Mouse (Mus musculus) left cerebral cortex, postnatal 14 days (tissue): ENCODE data around the gene Zfhx3. TPM values are rescaled to one million over a fixed set of nuclear protein-coding genes. Genes with fewer than 3 reads are reported as not detected.
A peak's percentile ranks its signal among the peaks of the same experiment; 100 is the strongest.

ENCODE experiments used
- DNase-seq, 2 experiments: peaks; one replicate each; pipeline ENCODE4 v3.0.0; 2021 to 2022; ENCODE audit warnings: low spot score in 2 of 2, mixed read lengths in 1 of 2
- intact Hi-C: fragments of 180-260 bp; cut with DNase I; formaldehyde crosslinking; loops from one replicate; pipeline ENCODE4 v1.15.1; 2025
- total RNA-seq, 2 experiments: library from RNA; stranded (reverse); gene quantifications; 2 replicates each; pipeline ENCODE4 v1.2.3; 2021

Zfhx3 gene
- total RNA-seq, 2 experiments from 2014 or later: 4.1 to 4.2 TPM

GRCm38 (mm10) chr8:108714636-108715415 is 772.4 kb downstream of the Zfhx3 start:
- intact Hi-C loops: loop anchor here (5.0 kb wide), 1 partner anchor 197 kb away; no protein-coding TSS in a partner anchor
- peak; percentile 32 to 36 for DNase-seq

- no peak for DNase-seq
- intact Hi-C loops: loop anchor here (5.0 kb wide), 1 partner anchor 197 kb away; no protein-coding TSS in a partner anchor
These were observed 773.0 kb downstream of the Zfhx3 start for GRCm38 (mm10) chr8:108715416-108715948.

GRCm38 (mm10) chr8:108716291-108716811 is 773.9 kb downstream of the Zfhx3 start:
- no peak for DNase-seq
- intact Hi-C loops: loop anchor here (5.0 kb wide), 1 partner anchor 196 kb away; no protein-coding TSS in a partner anchor

- no peak for DNase-seq
- intact Hi-C loops: loop anchor here (5.0 kb wide), 1 partner anchor 195 kb away; no protein-coding TSS in a partner anchor
These were observed 775.1 kb downstream of the Zfhx3 start for GRCm38 (mm10) chr8:108717545-108717944.

- no peak for DNase-seq
- intact Hi-C loops: loop anchor here (5.0 kb wide), 1 partner anchor 194 kb away; no protein-coding TSS in a partner anchor
These were observed 775.6 kb downstream of the Zfhx3 start for GRCm38 (mm10) chr8:108718031-108718430.

- intact Hi-C loops: no loop called here
- DNase-seq: no peak
These were observed 778.4 kb downstream of the Zfhx3 start for GRCm38 (mm10) chr8:108720840-108721239.

GRCm38 (mm10) chr8:108722671-108723513 is 780.4 kb downstream of the Zfhx3 start:
- DNase-seq: peak; percentile 66 to 69
- intact Hi-C loops: no loop called here

- intact Hi-C loops: no loop called here
These were observed 781.2 kb downstream of the Zfhx3 start for GRCm38 (mm10) chr8:108723636-108724035.

GRCm38 (mm10) chr8:108724818-108725506 is 782.5 kb downstream of the Zfhx3 start:
- intact Hi-C loops: no loop called here
- DNase-seq: no peak

More at GRCm38 (mm10) chr8:108723636-108724035, 781.2 kb downstream of the Zfhx3 start:
- DNase-seq: no peak

- intact Hi-C loops: no loop called here
- no peak for DNase-seq
These were observed 783.2 kb downstream of the Zfhx3 start for GRCm38 (mm10) chr8:108725631-108726030.

GRCm38 (mm10) chr8:108726541-108727241 is 784.2 kb downstream of the Zfhx3 start:
- DNase-seq: no peak
- intact Hi-C loops: no loop called here

GRCm38 (mm10) chr8:108729169-108729568 is 786.7 kb downstream of the Zfhx3 start:
- DNase-seq: no peak
- intact Hi-C loops: no loop called here

- DNase-seq: no peak
- intact Hi-C loops: no loop called here
These were observed 787.4 kb downstream of the Zfhx3 start for GRCm38 (mm10) chr8:108729667-108730329.

- intact Hi-C loops: no loop called here
- no peak for DNase-seq
These were observed 788.5 kb downstream of the Zfhx3 start for GRCm38 (mm10) chr8:108730907-108731440.

- intact Hi-C loops: no loop called here
- DNase-seq: no peak
These were observed 790.1 kb downstream of the Zfhx3 start for GRCm38 (mm10) chr8:108732500-108732899.

GRCm38 (mm10) chr8:108733385-108733784 is 790.9 kb downstream of the Zfhx3 start:
- no peak for DNase-seq
- intact Hi-C loops: no loop called here

GRCm38 (mm10) chr8:108736442-108736841 is 794.0 kb downstream of the Zfhx3 start:
- DNase-seq: no peak
- intact Hi-C loops: no loop called here

- no peak for DNase-seq
- intact Hi-C loops: no loop called here
These were observed 795.7 kb downstream of the Zfhx3 start for GRCm38 (mm10) chr8:108738179-108738578.
